Mouse (Mus musculus): ENCODE results near the gene Tm4sf4. TPM values are rescaled to one million over a fixed set of nuclear protein-coding genes. Genes with fewer than 3 reads are reported as not detected.

The Tm4sf4 gene
- polyA plus RNA-seq, 1 experiment, result not detected

DNA sequence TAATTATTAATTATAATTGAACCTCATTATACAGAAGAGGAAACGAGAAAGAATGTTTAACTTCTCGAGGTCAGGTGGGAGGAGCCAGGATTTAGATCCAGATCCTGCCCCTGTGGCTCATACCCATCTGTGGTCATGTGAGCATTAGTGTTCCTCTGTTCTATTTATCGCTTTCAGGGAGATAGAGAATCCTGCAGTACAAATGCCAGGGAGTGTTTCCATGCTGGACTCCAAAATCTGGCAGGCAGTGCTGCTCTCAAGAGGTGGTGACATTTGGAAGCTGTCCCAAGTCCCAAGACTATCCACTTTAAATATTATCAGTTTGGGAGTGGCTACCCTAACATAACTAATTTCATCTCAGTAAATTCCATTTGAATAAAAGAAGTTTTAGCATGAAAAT lies 6.6 kb downstream of the Tm4sf4 start:
- Histone ChIP-seq H3K27ac (ENCODE audit: insufficient read depth, low read length) (no peak overlapping the region), H3K4me3 (ENCODE audit: insufficient read depth, low read length) (no peak overlapping the region), H3K4me1 (ENCODE audit: control insufficient read depth, insufficient read depth, low read length) (no peaks in the 10 kb centered on the region)
- TF ChIP-seq POLR2A (IDR thresholded peaks at IDR 0.05; ENCODE audit: low read depth, low read length), result no peak
- TF ChIP-seq CTCF (IDR thresholded peaks at IDR 0.05; ENCODE audit: borderline replicate concordance, insufficient read depth, low read length), result no peak

- no peak for TF ChIP-seq CTCF (IDR thresholded peaks at IDR 0.05; ENCODE audit: borderline replicate concordance, insufficient read depth, low read length)
- TF ChIP-seq POLR2A (IDR thresholded peaks at IDR 0.05; ENCODE audit: low read depth, low read length), result no peak
Observed at GRCm38 (mm10) chr3:57435364-57435763, 10.2 kb downstream of the Tm4sf4 start.

DNA sequence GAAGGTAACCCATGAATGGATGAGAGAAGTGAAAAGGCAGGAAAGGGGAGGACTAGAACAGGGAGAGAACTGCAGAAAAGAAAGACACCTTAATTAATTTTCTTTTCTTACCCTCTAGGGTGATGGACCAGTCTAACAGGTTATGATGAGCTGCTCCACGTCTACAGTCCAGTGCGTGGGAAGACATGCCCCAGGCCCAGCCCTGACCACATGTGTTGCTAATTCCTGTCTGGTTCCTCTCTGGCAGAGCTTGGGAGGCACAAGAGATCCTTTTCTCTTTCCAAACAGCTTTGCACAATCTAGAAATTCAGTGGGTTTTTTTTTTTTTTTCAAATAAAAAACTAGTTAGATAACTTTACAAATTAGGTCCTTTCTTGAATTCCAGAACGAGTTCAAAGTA lies 15.8 kb downstream of the Tm4sf4 start:
- H3K4me1 ChIP-seq (ENCODE audit: control insufficient read depth, insufficient read depth, low read length), result no peaks in the 10 kb centered on the region
- H3K4me3 ChIP-seq (ENCODE audit: insufficient read depth, low read length), result no peak overlapping the region
- no peak overlapping the region for H3K27ac ChIP-seq (ENCODE audit: insufficient read depth, low read length)
- no peak for TF ChIP-seq POLR2A (IDR thresholded peaks at IDR 0.05; ENCODE audit: low read depth, low read length)
- no peak for TF ChIP-seq CTCF (IDR thresholded peaks at IDR 0.05; ENCODE audit: borderline replicate concordance, insufficient read depth, low read length)

More at GRCm38 (mm10) chr3:57435364-57435763, 10.2 kb downstream of the Tm4sf4 start:
- H3K27ac ChIP-seq (ENCODE audit: insufficient read depth, low read length), result no peak overlapping the region
- no peaks in the 10 kb centered on the region for H3K4me1 ChIP-seq (ENCODE audit: control insufficient read depth, insufficient read depth, low read length)
- no peak overlapping the region for H3K4me3 ChIP-seq (ENCODE audit: insufficient read depth, low read length)

DNA sequence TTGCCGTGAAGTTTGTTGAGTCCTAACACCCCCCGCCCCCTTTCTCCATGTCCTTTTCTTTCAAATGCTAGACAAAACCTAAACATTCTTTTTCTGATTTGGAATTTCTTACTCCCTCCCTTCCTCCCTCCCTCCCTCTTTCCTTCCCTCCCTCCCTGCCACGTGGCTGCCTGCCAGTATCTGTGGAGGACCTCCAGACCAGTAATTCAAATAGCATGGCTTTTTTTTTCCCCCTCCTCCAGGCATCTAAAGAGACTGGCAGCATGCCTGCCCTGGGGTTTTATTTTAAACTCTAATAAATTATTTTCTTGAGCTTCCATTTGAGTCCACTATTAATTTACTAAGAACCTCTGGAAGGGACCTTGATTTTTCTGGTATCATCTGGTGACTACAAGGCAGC lies 20.6 kb downstream of the Tm4sf4 start:
- Histone ChIP-seq H3K4me3 (ENCODE audit: insufficient read depth, low read length) (no peak overlapping the region), H3K4me1 (ENCODE audit: control insufficient read depth, insufficient read depth, low read length) (no peaks in the 10 kb centered on the region), H3K27ac (ENCODE audit: insufficient read depth, low read length) (peak overlapping the region; percentile 15; the same call in 1 of the 2 replicates)
- TF ChIP-seq CTCF (IDR thresholded peaks at IDR 0.05; ENCODE audit: borderline replicate concordance, insufficient read depth, low read length) (no peak), POLR2A (IDR thresholded peaks at IDR 0.05; ENCODE audit: low read depth, low read length) (no peak)

- Histone ChIP-seq H3K4me3 (ENCODE audit: insufficient read depth, low read length) (no peak overlapping the region), H3K4me1 (ENCODE audit: control insufficient read depth, insufficient read depth, low read length) (no peaks in the 10 kb centered on the region), H3K27ac (ENCODE audit: insufficient read depth, low read length) (no peak overlapping the region)
- TF ChIP-seq CTCF (IDR thresholded peaks at IDR 0.05; ENCODE audit: borderline replicate concordance, insufficient read depth, low read length), result no peak
- TF ChIP-seq POLR2A (IDR thresholded peaks at IDR 0.05; ENCODE audit: low read depth, low read length), result no peak
Observed at GRCm38 (mm10) chr3:57447889-57448288, 22.8 kb downstream of the Tm4sf4 start.

DNA sequence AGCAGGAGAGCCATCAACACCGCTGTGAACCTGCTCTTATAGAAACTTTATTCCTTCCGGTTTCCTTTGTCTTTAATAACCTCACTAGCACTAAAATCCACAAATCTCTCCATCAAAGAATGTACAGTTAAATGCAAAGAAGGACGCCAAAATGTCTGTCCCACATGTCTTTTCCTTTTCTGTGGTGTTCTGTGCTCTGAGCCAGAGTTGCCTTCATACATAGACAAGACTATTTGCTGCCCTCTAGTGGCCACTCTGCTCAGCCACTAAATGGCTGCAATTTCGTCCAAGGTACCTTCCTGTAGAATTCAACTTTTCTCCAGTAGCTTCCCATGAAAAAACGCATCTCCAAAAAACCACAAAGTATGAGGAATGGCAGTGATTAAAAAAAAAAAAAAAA lies 23.3 kb downstream of the Tm4sf4 start:
- no peak overlapping the region for H3K4me3 ChIP-seq (ENCODE audit: insufficient read depth, low read length)
- no peak for TF ChIP-seq POLR2A (IDR thresholded peaks at IDR 0.05; ENCODE audit: low read depth, low read length)
- TF ChIP-seq CTCF (IDR thresholded peaks at IDR 0.05; ENCODE audit: borderline replicate concordance, insufficient read depth, low read length), result peak; percentile 45; the same call in 1 of the 2 replicates
- H3K27ac ChIP-seq (ENCODE audit: insufficient read depth, low read length), result no peak overlapping the region
- H3K4me1 ChIP-seq (ENCODE audit: control insufficient read depth, insufficient read depth, low read length), result no peaks in the 10 kb centered on the region

DNA sequence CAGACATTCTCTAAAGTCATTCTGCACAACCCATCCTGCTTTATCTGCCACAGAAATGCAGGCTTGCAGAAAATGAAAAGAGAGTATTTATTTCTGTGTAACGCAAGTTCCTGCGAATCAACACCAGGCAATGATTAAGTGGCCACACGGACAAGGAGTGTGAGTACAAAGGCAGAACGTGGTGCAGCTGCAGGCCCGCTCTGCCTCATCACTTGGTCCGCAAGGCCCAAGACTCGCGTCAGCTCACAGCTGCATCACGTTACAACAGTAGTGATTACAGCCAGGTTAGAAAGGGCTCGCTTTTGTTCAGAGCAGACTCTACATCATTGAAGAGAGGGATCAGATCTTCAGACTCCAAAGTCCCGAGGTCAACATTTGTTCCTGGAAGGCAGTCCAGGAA lies 33.5 kb downstream of the Tm4sf4 start:
- no peak for TF ChIP-seq POLR2A (IDR thresholded peaks at IDR 0.05; ENCODE audit: low read depth, low read length)
- no peak for TF ChIP-seq CTCF (IDR thresholded peaks at IDR 0.05; ENCODE audit: borderline replicate concordance, insufficient read depth, low read length)
- Histone ChIP-seq H3K4me1 (ENCODE audit: control insufficient read depth, insufficient read depth, low read length) (no peaks in the 10 kb centered on the region), H3K4me3 (ENCODE audit: insufficient read depth, low read length) (no peak overlapping the region), H3K27ac (ENCODE audit: insufficient read depth, low read length) (no peak overlapping the region)

DNA sequence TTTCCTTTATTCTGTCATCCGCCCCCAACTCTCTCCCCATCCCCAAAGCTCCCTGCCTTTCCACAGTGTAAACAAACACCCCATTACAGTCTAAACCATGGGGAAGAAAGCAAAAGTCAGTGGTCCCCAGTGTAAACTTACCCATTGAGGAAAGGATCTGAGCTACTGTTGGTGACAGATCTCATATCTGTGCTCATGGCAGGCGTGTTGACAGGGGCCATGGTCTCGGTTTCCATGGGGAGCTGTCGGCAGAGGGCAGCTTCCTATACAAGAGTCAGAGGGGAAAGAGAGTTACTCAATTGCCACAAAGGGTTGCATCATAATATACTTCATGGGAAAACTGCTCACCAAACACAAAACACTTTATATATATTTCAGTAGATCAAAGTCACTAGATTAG lies 38.2 kb downstream of the Tm4sf4 start:
- H3K4me3 ChIP-seq (ENCODE audit: insufficient read depth, low read length), result no peak overlapping the region
- no peak overlapping the region; the same call in 1 of the 2 replicates for H3K27ac ChIP-seq (ENCODE audit: insufficient read depth, low read length)
- TF ChIP-seq POLR2A (IDR thresholded peaks at IDR 0.05; ENCODE audit: low read depth, low read length) (no peak), CTCF (IDR thresholded peaks at IDR 0.05; ENCODE audit: borderline replicate concordance, insufficient read depth, low read length) (no peak)
- no peaks in the 10 kb centered on the region for H3K4me1 ChIP-seq (ENCODE audit: control insufficient read depth, insufficient read depth, low read length)

GRCm38 (mm10) chr3:57466289-57466688 lies 41.2 kb downstream of the Tm4sf4 start:
- H3K4me3 ChIP-seq (ENCODE audit: insufficient read depth, low read length), result no peak overlapping the region
- H3K4me1 ChIP-seq (ENCODE audit: control insufficient read depth, insufficient read depth, low read length), result peaks cover 6% of the 10 kb centered on the region; the same call in 1 of the 2 replicates
- TF ChIP-seq CTCF (IDR thresholded peaks at IDR 0.05; ENCODE audit: borderline replicate concordance, insufficient read depth, low read length) (no peak), POLR2A (IDR thresholded peaks at IDR 0.05; ENCODE audit: low read depth, low read length) (no peak)
- H3K27ac ChIP-seq (ENCODE audit: insufficient read depth, low read length), result no peak overlapping the region

DNA sequence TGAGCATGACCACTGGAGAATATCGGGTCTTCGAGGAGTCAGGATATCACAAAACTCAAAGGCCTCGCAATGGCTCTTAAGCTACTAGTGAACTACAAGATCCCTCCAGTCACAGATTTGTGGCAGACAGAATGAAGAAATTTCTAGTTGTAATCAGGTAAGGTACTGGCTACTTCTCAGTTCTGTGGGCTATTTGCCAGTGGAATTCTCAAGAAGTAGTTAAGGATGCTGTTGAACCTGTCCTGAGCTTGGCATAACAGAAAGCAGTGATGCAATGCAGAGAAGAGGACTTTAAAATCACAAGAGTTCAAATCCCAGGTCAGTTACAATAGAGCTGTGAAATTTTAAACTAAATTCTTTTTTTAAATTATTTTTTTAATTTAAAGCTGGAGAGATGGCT lies 44.2 kb downstream of the Tm4sf4 start:
- H3K27ac ChIP-seq (ENCODE audit: insufficient read depth, low read length), result no peak overlapping the region
- peaks cover 13% of the 10 kb centered on the region for H3K4me1 ChIP-seq (ENCODE audit: control insufficient read depth, insufficient read depth, low read length)
- no peak overlapping the region for H3K4me3 ChIP-seq (ENCODE audit: insufficient read depth, low read length)
- TF ChIP-seq POLR2A (IDR thresholded peaks at IDR 0.05; ENCODE audit: low read depth, low read length), result no peak
- TF ChIP-seq CTCF (IDR thresholded peaks at IDR 0.05; ENCODE audit: borderline replicate concordance, insufficient read depth, low read length), result no peak

DNA sequence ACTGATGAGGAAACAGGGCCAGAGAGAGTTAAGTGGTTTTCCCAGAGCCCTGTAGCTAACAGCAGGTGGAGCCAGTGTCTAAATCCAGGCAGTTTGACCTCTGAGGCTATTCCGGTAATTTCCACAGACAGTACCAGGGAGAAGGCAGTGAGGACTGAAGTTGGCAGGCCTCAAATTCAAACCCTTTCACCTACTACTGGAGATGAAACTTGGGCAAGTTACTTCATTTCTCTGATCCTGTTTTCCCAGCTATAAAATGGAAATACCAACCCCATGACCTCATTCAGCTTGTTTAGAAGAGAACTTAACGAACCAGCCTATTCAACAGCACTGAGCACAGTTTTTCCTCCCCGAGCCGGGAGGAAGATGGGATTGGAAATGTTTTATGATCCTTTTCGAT lies 45.2 kb downstream of the Tm4sf4 start:
- H3K4me3 ChIP-seq (ENCODE audit: insufficient read depth, low read length), result no peak overlapping the region
- H3K27ac ChIP-seq (ENCODE audit: insufficient read depth, low read length), result peak overlapping the region; percentile 98
- H3K4me1 ChIP-seq (ENCODE audit: control insufficient read depth, insufficient read depth, low read length), result peaks cover 13% of the 10 kb centered on the region
- TF ChIP-seq CTCF (IDR thresholded peaks at IDR 0.05; ENCODE audit: borderline replicate concordance, insufficient read depth, low read length) (0 out of 2 replicates have a peak, but pooled peaks have one; percentile 19), POLR2A (IDR thresholded peaks at IDR 0.05; ENCODE audit: low read depth, low read length) (0 out of 2 replicates have a peak, but pooled peaks have one; percentile 7)
